Mouse (Mus musculus) adrenal gland, postnatal 14 days (tissue): ENCODE results near the gene Myo3b. TPM values are rescaled to one million over a fixed set of nuclear protein-coding genes. Genes with fewer than 3 reads are reported as not detected.
A peak's percentile ranks its signal among the peaks of the same experiment; 100 is the strongest.

ENCODE experiments used
- DNase-seq: peaks from one replicate; pipeline ENCODE4 v3.0.0; 2021; ENCODE audit warnings: mixed read lengths
- total RNA-seq: library from RNA; stranded (reverse); gene quantifications from 2 replicates; pipeline ENCODE4 v1.2.3, GENCODE M21; 2021

Myo3b gene
- total RNA-seq, 1 experiment from 2014 or later, result not detected

- DNase-seq, result peak; percentile 73
Observed at GRCm38 (mm10) chr2:70278425-70279277, 239.7 kb downstream of the Myo3b start.

DNA sequence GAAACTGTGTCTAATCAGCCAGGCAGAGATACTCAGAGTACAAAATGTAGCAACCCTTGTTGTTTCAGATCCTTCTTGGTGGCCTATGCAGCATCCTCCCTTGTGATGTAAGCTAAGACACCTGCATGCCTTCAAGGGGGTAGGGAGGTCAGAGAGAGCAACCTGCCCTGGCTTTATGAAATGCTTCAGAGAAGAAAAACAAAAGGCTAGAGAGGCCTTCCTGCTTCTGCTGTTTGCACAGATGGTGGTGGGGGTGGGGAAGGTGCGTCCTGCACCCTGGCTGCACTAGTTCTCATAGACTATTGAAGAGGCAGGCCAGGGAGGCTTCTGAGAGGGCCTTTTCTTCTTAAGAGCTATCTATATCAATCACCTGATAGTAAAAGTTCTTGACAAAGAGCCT is 245.2 kb downstream of the Myo3b start:
- no peak for DNase-seq

- DNase-seq, result no peak
Observed at GRCm38 (mm10) chr2:70291063-70291462, 252.1 kb downstream of the Myo3b start.

DNA sequence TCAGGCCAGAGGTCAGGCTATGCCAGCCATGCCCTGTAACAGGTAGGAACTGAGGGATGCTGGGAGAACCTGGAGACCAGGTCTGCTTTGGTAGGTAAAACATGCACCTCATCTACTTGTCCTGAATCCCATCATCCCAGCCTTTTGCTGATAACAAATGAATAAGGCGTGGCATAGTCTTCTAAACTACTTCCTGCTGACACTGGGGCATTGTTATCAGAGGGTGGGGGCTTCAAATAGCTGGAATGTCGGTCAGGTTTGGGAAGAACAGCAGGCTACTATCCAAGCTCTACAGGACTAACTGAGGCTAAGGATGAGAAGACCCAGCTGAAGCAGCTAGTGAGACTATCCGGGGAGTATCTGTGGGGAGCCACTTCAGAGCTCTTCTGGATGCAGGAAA is 253.8 kb downstream of the Myo3b start:
- DNase-seq, result no peak

DNA sequence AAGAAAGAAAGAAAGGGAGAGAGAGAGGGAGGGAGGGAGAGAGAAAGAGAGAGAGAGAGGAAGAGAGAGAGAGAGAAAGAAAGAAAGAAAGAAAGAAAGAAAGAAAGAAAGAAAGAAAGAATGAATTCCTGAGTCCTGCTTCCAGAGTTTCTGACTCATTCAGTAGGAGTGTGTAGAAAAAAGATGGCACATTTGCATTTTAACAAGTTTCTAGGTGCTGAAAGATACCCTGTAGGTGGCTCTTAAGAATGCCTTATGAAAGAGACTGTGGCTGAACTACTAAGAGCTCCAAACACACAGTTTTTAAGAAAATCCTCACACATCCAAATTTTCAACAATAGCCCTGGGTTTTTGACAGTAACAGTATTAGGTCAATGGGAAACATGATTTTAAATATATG is 264.0 kb downstream of the Myo3b start:
- DNase-seq, result no peak

DNA sequence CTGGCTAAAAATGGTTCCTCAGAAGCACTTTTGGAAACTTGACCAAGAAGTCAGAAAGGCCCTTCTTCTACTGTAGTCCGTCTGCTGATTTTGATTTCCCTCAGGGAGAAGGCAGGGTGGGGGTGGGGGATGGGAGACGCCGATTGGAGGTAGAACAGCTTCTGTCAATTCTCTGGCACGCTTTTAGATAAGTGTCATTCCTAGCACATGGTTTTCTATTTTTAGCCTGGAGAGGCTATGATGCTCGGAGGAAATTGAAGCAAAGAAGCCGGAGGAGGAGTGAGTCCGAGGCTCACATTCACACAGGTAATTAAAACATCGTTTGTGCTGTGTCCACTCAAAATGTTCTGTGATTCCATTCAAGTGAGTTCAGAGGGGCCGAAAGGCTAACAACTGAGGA is 276.2 kb downstream of the Myo3b start:
- DNase-seq, result no peak

GRCm38 (mm10) chr2:70315734-70316133 is 276.8 kb downstream of the Myo3b start:
- DNase-seq, result no peak

GRCm38 (mm10) chr2:70317850-70318249 is 278.9 kb downstream of the Myo3b start:
- no peak for DNase-seq

DNA sequence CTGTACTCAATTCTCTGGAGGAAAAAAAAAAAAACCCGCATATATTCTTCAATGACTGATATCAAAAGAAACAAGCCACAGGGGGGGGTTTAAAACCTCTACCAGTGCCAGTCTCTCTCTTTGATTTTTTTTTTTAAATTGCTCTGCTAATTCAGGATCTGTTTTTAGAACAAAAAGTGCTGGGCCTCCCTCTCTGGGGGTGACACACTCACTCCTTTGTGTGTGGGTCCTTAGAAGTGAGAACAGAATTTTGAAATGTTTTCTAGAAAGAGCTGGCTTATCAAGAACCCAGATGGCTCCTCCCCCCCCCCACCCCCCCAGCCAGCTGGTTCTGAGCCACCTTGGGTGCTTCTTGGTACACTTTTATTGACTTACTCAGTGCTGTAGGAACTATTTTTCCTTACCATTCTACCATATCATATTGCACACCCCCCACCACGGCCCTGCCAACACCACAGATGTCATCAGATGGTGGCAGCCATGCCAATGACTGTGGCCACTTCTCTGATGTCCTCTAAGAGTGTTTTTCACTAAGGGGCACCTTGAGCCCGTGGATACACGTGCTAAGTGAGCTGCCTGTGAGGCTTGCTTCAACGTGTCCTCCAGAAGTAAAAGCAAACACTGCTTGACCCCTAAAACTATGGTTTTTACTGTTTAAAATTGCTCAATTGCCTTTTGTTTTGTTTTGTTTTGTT is 280.1 kb downstream of the Myo3b start:
- DNase-seq, result no peak

- no peak for DNase-seq
Observed at GRCm38 (mm10) chr2:70322767-70323166, 283.8 kb downstream of the Myo3b start.

- no peak for DNase-seq
Observed at GRCm38 (mm10) chr2:70327602-70328001, 288.7 kb downstream of the Myo3b start.

DNA sequence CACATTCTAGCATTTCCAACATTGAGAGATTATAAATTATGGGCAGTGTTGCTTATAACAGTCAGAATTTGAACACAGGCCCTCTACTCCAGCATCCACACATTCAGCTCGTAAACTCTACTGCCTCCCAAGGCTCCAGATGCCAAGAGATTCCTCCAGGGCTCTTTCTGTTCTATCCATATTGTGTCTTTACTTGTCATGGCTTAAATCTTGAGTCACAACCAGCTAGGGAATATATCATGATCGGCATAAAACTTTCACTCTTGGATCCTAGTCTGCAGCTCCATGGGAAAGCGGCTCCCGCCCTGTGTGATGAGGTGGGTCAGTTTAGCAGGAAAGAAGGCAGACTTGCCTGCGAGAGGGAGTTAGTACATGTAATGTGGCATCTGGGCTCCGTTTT is 294.0 kb downstream of the Myo3b start:
- no peak for DNase-seq

DNA sequence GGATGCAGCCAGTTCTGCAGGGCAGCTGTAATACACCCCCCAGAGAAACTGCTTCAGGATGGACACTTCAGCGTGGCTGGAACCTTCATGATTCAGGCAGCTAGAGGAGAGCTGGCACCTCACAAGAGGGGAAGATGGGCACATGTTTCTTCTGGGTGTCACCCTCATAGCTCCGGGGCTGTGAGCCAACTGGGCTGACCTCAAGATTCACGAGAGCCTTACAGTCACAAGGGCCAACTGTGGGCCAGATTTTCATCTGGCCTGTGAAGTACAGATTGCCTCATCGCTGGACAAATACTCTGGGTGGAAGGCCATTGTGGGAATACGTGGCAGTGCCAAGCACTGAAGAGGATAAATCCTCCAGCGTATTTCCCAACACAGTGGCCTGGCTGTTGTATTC is 294.6 kb downstream of the Myo3b start:
- peak; percentile 87 for DNase-seq

DNA sequence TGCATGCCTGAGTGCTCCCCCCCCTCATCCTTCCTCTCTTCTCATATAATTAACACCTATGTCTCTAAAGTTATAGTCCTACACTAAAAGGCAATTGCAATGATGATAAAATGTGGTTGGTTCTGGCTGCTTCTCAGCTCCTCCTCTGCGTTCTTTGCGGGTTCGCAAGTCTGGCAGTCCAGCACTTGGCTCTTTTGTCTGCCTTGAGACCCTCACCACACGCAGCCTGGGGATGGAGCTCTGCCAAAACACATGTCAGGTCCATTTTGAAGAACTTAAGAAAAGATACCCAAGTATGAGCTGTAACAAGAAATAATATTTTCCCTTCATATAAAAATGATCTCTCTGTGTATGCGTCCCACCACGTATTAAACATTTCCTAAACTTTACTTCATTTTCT is 297.6 kb downstream of the Myo3b start:
- no peak for DNase-seq

GRCm38 (mm10) chr2:70337208-70337611 is 298.3 kb downstream of the Myo3b start:
- DNase-seq, result peak; percentile 45

DNA sequence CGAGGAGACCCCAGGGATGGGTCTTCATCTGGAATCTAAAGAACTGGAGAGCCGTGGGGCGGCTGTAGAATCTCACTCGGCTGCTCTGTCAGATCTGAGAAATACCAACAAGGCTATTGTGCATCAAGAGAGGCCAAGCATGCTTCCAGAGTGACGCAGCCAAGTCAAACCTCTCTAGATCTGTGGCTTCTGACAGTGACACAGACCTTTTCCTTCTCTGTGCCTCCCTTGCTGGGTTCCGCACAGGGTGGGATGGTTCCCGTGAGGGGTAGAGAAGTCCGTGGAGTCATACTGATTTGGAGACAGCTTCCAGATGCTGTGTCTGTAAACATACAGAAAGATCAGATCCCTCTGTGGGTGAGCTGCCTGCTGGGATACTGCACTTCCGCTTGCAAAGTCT is 298.9 kb downstream of the Myo3b start:
- DNase-seq, result no peak

- DNase-seq, result no peak
Observed at GRCm38 (mm10) chr2:70339061-70339460, 300.1 kb downstream of the Myo3b start.

GRCm38 (mm10) chr2:70339501-70339900 is 300.6 kb downstream of the Myo3b start:
- DNase-seq, result no peak

DNA sequence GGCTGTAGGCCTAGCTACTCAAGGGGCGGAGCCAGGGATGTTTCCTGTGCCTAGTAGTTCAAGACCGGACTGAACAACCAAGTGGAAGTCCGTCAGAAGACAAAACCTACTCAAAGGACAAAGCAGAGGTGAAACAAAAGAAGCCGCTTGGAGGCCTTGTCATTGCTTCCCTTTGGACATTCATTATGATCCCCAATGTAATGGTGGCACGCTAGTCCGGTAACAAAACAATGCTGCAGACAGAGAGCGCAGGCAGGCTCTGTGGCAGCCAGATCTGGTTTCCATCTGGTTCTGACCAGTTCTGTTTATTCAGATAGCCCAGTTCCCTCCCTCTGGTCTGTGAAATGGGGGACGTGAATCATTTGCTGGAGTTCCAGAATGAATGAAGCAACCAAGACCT is 301.3 kb downstream of the Myo3b start:
- no peak for DNase-seq

- DNase-seq, result no peak
Observed at GRCm38 (mm10) chr2:70345126-70345525, 306.2 kb downstream of the Myo3b start.

DNA sequence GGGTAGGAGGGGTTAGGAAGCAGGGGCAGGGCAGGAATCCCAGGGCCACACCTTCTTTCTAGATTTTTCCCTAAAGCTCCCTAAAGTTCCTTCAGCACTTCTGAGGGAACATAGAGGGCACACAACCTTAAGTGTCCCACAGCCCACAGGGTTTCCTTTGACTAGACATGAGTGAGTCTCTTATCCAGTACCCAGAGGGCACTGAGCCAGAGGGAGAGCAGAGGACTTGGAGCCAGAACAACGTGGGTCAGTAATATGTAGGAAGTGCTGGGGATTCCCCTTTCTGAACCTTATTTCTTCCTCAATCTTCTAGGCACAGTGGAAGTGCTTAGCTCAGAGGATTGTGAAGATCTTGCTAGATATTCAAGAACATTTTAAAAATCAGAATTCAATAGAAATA is 308.6 kb downstream of the Myo3b start:
- DNase-seq, result peak; percentile 9

- DNase-seq, result no peak
Observed at GRCm38 (mm10) chr2:70348793-70349553, 310.0 kb downstream of the Myo3b start.
